Mouse (Mus musculus): Measurements from ENCODE around the gene Tbx10. TPM values are rescaled to one million over a fixed set of nuclear protein-coding genes. Genes with fewer than 3 reads are reported as not detected.
"Not testable (repeated sequence)": the region's sequence is repeated elsewhere in the genome, so short reads cannot be mapped to it uniquely, and the experiment has no call there.

The Tbx10 gene
- polyA plus RNA-seq, 1 experiment, result 0.33 TPM

GRCm38 (mm10) chr19:3962469-3962868 is 30.1 kb upstream of the Tbx10 start:
- H3K27me3 ChIP-seq (ENCODE audit: control insufficient read depth, insufficient read depth, low read length), result no peaks in the 10 kb centered on the region
- whole genome bisulfite sequencing, result 27% methylated on average over 2 of the region's 2 CpGs
- TF ChIP-seq POLR2A (IDR thresholded peaks at IDR 0.05; ENCODE audit: borderline replicate concordance, insufficient read depth, low read length), result no peak
- TF ChIP-seq CTCF (IDR thresholded peaks at IDR 0.05; ENCODE audit: borderline replicate concordance, insufficient read depth, low read depth, low read length), result no peak
- DNase-seq, result no peak
- H3K4me1 ChIP-seq (ENCODE audit: control insufficient read depth, insufficient read depth, low read length), result 0 out of 2 replicates have a peak, but pooled peaks cover 4% of the 10 kb centered on the region
- no peak overlapping the region for H3K4me3 ChIP-seq (replicated peaks; ENCODE audit: insufficient read depth, low read depth, low read length)
- H3K27ac ChIP-seq (ENCODE audit: insufficient read depth, low read length), result no peak overlapping the region

- TF ChIP-seq POLR2A (IDR thresholded peaks at IDR 0.05; ENCODE audit: borderline replicate concordance, insufficient read depth, low read length) (no peak), CTCF (IDR thresholded peaks at IDR 0.05; ENCODE audit: borderline replicate concordance, insufficient read depth, low read depth, low read length) (no peak)
These were observed 28.5 kb upstream of the Tbx10 start for GRCm38 (mm10) chr19:3964030-3964429.

DNA sequence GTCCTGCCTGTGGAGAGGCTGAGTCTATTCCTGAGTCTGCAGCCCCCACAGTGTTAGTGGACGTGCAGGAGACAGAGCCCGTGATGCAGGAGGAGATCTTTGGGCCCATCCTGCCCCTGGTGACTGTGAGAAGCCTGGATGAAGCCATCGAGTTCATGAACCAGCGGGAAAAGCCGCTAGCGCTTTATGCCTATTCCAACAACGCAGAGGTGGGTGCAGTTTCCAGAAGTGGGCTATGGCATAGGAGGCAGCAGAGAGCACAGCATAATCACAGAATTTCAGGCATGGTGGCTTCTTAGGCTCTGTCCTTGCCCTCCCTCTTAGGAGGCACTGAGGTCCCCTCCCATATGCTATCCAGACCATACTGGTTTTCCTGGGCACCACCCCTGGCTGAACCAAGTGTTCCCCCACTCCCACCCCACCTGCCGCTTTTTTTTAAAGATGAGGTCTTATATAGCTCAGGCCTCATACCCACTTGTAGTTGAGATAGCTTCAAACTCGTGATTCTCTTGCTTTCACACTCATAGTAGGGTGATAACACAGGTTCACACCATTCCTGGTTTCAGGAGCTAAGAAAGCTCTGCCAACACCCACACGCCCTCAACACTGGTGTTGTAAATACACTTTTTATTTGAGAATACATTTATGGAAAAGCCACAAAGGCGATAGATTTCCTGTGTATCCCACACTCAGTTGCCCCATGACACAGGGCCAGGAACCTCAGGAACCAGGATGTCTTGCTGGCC is 26.0 kb upstream of the Tbx10 start:
- no peak for TF ChIP-seq POLR2A (IDR thresholded peaks at IDR 0.05; ENCODE audit: borderline replicate concordance, insufficient read depth, low read length)
- TF ChIP-seq CTCF (IDR thresholded peaks at IDR 0.05; ENCODE audit: borderline replicate concordance, insufficient read depth, low read depth, low read length), result no peak
- 61% methylated on average over 11 of the region's 11 CpGs for WGBS
- no peaks in the 10 kb centered on the region for H3K27me3 ChIP-seq (ENCODE audit: control insufficient read depth, insufficient read depth, low read length)
- no peak overlapping the region for H3K27ac ChIP-seq (ENCODE audit: insufficient read depth, low read length)
- no peak overlapping the region for H3K4me3 ChIP-seq (replicated peaks; ENCODE audit: insufficient read depth, low read depth, low read length)
- no peaks in the 10 kb centered on the region for H3K4me1 ChIP-seq (ENCODE audit: control insufficient read depth, insufficient read depth, low read length)
- no peak for DNase-seq

More at GRCm38 (mm10) chr19:3964030-3964429, 28.5 kb upstream of the Tbx10 start:
- H3K4me3 ChIP-seq (replicated peaks; ENCODE audit: insufficient read depth, low read depth, low read length), result no peak overlapping the region
- H3K27ac ChIP-seq (ENCODE audit: insufficient read depth, low read length), result no peak overlapping the region
- DNase-seq, result no peak
- no peaks in the 10 kb centered on the region for H3K27me3 ChIP-seq (ENCODE audit: control insufficient read depth, insufficient read depth, low read length)
- WGBS, result 66% methylated on average over 4 of the region's 4 CpGs
- no peaks in the 10 kb centered on the region for H3K4me1 ChIP-seq (ENCODE audit: control insufficient read depth, insufficient read depth, low read length)

DNA sequence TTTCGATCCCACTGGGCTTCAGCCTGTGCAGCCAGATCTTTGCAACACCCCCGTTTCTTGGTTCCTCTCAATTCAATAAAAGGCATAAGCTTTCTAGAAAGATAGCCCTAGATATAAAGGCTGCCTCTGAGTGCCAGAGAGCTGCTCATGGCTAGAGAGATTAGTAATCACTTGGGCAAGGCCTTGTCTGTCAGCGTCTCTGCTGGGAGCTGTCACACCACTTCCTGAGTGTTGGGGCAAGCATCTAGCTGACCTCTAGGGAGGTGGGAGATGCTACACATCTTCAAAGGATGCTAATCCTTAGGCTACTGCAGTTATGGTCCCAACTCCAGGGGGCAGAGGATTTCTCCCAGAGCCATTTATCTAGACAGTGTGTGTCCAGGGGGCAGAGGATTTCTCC is 25.3 kb upstream of the Tbx10 start:
- Histone ChIP-seq H3K27me3 (ENCODE audit: control insufficient read depth, insufficient read depth, low read length) (no peaks in the 10 kb centered on the region), H3K27ac (ENCODE audit: insufficient read depth, low read length) (no peak overlapping the region), H3K4me1 (ENCODE audit: control insufficient read depth, insufficient read depth, low read length) (no peaks in the 10 kb centered on the region), H3K4me3 (replicated peaks; ENCODE audit: insufficient read depth, low read depth, low read length) (no peak overlapping the region)
- 80% methylated on average over 3 of the region's 3 CpGs for WGBS
- DNase-seq, result no peak
- TF ChIP-seq CTCF (IDR thresholded peaks at IDR 0.05; ENCODE audit: borderline replicate concordance, insufficient read depth, low read depth, low read length) (no peak), POLR2A (IDR thresholded peaks at IDR 0.05; ENCODE audit: borderline replicate concordance, insufficient read depth, low read length) (no peak)

- TF ChIP-seq CTCF (IDR thresholded peaks at IDR 0.05; ENCODE audit: borderline replicate concordance, insufficient read depth, low read depth, low read length) (no peak), POLR2A (IDR thresholded peaks at IDR 0.05; ENCODE audit: borderline replicate concordance, insufficient read depth, low read length) (no peak)
- WGBS, result 45% methylated on average over 9 of the region's 9 CpGs
These were observed 20.3 kb upstream of the Tbx10 start, which contains the start of gene Aldh3b2 for GRCm38 (mm10) chr19:3972229-3972628. Gene Aldh3b2, plus strand, starts transcription at chr19:3972328.

GRCm38 (mm10) chr19:3974608-3975007 is 17.9 kb upstream of the Tbx10 start:
- not testable (repeated sequence) for H3K27ac ChIP-seq (ENCODE audit: insufficient read depth, low read length); H3K4me1 ChIP-seq (ENCODE audit: control insufficient read depth, insufficient read depth, low read length); H3K4me3 ChIP-seq (replicated peaks; ENCODE audit: insufficient read depth, low read depth, low read length); DNase-seq; H3K27me3 ChIP-seq (ENCODE audit: control insufficient read depth, insufficient read depth, low read length)
- 57% methylated on average over 6 of the region's 6 CpGs for WGBS

More at GRCm38 (mm10) chr19:3972229-3972628, 20.3 kb upstream of the Tbx10 start, which contains the start of gene Aldh3b2:
- Histone ChIP-seq H3K4me1 (ENCODE audit: control insufficient read depth, insufficient read depth, low read length) (no peaks in the 10 kb centered on the region), H3K27me3 (ENCODE audit: control insufficient read depth, insufficient read depth, low read length) (no peaks in the 10 kb centered on the region), H3K4me3 (replicated peaks; ENCODE audit: insufficient read depth, low read depth, low read length) (no peak within 1 kb of the TSS), H3K27ac (ENCODE audit: insufficient read depth, low read length) (no peak within 1 kb of the TSS)
- no peak for DNase-seq

- Histone ChIP-seq H3K4me1 (ENCODE audit: control insufficient read depth, insufficient read depth, low read length) (no peaks in the 10 kb centered on the region), H3K27me3 (ENCODE audit: control insufficient read depth, insufficient read depth, low read length) (no peaks in the 10 kb centered on the region), H3K4me3 (replicated peaks; ENCODE audit: insufficient read depth, low read depth, low read length) (no peak overlapping the region), H3K27ac (ENCODE audit: insufficient read depth, low read length) (no peak overlapping the region)
- WGBS, result 88% methylated on average over 2 of the region's 2 CpGs
- no peak for DNase-seq
- no peak for TF ChIP-seq CTCF (IDR thresholded peaks at IDR 0.05; ENCODE audit: borderline replicate concordance, insufficient read depth, low read depth, low read length)
- TF ChIP-seq POLR2A (IDR thresholded peaks at IDR 0.05; ENCODE audit: borderline replicate concordance, insufficient read depth, low read length), result no peak
These were observed 16.7 kb upstream of the Tbx10 start for GRCm38 (mm10) chr19:3975866-3976265.

DNA sequence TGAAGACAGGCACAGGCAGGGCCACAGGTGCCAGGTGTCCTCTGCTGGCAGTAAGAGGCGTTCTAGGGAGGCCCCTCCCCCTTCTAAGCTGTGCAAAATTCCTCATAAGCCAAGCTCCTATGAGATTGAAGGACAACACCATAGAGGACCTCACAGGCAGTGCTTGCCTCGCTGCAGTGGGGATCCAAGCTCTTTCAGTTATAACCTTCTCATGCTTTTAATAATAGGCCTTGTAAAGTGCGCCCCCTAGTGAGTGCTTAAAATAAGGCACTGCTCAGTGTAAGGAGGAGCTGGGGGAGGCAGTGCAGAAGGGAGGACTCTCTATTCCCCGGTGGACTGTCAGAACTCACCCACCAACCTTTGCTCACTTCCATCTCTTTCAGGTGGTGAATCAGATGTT is 12.2 kb upstream of the Tbx10 start:
- Histone ChIP-seq H3K4me1 (ENCODE audit: control insufficient read depth, insufficient read depth, low read length) (peaks cover 10% of the 10 kb centered on the region), H3K4me3 (replicated peaks; ENCODE audit: insufficient read depth, low read depth, low read length) (no peak overlapping the region), H3K27ac (ENCODE audit: insufficient read depth, low read length) (no peak overlapping the region), H3K27me3 (ENCODE audit: control insufficient read depth, insufficient read depth, low read length) (no peaks in the 10 kb centered on the region)
- 4% methylated on average over 4 of the region's 4 CpGs for WGBS
- DNase-seq, result peak; percentile 74 to 76
- peak; percentile 82 for TF ChIP-seq CTCF (IDR thresholded peaks at IDR 0.05; ENCODE audit: borderline replicate concordance, insufficient read depth, low read depth, low read length)
- no peak for TF ChIP-seq POLR2A (IDR thresholded peaks at IDR 0.05; ENCODE audit: borderline replicate concordance, insufficient read depth, low read length)
